Mouse (Mus musculus) stomach, postnatal 0 days (tissue): Measurements from ENCODE around the gene Tle1.

ENCODE experiments used
- CTCF ChIP-seq: IDR thresholded peaks from 2 replicates; pipeline ENCODE4 v1.5.1; 2016; ENCODE audit warnings: antibody characterized with exemption, low read depth, mild to moderate bottlenecking, moderate library complexity
- EP300 ChIP-seq: optimal IDR thresholded peaks from 2 replicates; pipeline ENCODE3; 2016; ENCODE audit warnings: antibody characterized with exemption

DNA sequence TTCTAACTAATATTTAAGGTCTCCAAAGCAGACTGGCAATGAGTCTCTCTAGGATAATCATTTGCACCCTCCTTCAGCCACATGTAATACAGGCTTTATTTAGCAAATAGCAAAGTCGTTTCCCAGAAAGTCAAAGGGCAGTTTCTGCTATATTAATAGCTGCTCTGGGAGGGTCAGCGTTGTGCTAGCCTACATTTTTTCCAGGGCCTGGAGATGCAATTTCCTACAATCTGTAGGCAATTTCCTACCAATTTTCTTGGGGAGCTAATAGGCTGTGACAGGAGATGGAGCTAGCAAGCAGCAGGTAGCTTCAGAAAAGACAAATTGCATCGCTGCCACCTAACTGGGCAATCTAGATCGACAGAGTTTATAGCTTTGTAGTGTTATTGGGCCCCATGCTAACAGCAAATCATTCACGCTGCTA is 131.6 kb downstream of the Tle1 start:
- TF ChIP-seq CTCF (no peak), EP300 (no peak)
